Mouse (Mus musculus) urinary bladder, postnatal 25 days (tissue): ENCODE measurements around the gene Snd1.

Experiments
- DNase-seq: peaks from one replicate; pipeline ENCODE4 v3.0.0; 2022; ENCODE audit warnings: low spot score

Snd1 gene

DNA sequence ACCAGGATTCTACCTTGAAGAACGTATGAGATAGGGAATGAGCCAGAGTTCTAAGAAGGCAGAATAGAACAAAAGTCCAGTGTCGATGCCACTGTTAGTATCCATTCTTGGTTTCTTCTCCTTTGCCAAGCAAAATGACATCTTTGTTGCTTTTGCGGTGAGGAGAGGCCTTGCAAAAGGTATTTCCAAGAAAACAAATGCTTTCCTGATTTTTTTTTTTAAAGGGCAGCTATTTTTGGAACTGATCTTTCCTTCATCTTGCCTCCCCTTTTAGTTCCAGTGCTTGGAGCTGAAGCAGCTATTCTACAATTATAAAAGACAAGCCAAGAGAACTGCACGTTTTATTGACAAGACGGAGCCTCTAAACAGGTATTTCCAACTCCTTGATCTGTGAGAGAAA lies at the start of gene Snd1:
Snd1 (plus strand) TSS at position 301 of the 400 bp plus-strand sequence.
- DNase-seq = no peak

DNA sequence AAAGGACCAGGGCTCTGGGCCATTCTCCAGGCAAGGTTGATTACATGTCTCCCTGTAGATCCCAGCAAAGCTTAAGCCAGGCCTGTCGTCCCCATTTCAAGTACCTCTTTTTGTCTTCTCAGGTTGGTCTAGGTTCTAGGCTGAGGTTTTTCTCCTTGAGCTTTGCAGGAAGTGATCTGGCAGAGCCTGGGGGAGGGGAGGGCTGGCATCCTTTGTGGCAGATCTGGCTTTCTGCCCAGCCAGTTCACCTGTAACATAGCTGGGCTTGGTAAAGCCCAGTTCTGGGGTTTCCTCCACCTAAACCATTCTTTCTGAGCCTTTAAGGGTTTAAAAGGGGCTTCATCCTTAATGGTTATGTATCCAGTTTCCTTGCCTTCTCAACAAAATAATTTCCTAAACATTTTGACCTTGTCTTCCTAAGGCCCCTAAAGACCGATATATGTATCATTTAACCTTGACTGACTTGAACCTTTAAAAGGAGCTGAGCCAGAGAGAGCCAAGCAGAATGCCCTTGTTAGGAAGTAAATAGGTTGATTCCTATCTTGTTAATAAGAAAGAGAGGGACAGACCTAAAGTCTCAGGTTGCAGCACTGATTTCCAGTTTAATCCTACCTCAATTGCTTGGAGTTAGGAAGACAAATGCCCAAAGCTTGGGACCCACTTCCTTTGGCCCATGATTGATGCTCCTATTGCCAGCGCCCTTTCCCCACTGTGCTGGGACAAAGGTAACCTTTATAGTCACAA lies 47.7 kb upstream of the Snd1 start, which contains the start of gene Fscn3:
Fscn3 (plus strand) TSS at position 694 of the 744 bp plus-strand sequence.
- DNase-seq = no peak

DNA sequence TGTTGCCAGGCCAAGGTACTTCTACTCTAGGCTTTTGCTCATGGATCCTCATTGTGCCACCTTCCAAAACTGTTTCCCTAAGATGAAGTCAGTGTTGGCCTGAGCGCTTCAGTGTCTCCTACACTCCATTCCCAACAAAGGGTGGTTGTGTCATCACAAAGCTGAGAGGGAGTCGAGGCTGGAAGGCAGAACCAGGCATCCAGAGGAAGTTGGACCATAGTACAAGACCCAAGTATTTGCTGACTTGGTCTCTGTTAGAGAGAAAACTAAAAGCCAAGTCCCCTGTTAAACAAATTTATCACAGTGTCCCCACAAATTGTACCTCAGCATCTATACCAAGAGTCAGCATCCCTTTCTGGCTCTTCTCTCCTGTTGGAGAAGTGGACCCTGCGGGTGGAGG lies 46.6 kb upstream of the Snd1 start, which contains the start of gene Gcc1:
Gcc1 (minus strand) TSS at position 101 of the 400 bp plus-strand sequence.
- DNase-seq = no peak

DNA sequence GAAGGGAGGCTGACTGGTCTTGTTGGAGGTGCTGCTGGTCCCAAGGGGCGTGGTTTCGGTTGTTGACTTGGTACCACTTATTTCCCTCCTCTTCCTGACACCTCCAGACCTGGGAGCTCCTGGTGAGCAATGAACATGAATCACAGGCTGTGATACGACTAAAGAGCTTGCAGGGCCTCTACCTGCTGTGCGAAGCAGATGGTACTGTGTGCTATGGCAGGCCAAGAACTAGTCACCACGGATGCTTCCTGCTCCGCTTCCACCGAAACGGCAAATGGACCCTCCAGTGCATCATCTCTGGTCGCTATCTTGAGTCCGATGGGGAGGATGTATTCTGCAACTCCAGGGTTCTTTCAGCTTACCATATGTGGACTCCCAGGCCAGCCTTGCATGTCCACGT lies 45.1 kb upstream of the Snd1 start:
- no peak for DNase-seq

DNA sequence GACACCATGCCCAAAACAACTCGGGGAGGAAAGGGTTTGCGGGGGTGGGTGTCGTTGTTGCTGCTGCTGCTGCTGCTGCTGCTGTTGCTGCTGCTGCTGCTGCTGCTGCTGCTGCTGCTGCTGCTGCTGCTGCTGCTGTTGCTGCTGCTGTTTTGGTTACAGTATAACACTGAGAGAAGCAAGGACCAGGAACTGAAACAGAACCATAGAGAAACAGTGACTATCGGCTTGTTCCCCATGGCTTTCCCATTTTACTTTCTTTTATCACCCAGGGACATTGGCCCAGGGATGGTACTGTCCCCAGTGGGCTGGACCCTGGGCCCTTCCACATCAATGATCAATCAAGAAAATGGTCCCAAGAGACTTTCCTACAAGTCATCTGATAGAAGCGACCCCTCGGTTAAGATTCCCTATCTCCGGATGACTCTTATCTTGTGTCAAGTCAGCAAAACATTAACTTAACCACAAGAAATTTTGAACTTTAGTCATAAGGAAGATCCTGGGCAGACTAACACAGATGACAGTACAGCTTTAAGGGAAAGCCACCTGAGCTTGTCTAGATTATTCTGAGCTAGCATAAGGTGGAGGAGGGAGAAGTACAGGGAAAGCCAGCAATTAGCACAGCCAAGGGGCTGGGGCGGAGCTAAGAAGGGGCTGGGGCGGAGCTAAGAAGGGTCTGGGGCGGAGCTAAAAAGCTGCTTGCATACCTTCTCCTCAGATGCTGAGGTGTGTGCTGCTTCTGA lies 44.0 kb upstream of the Snd1 start:
- DNase-seq = no peak

DNA sequence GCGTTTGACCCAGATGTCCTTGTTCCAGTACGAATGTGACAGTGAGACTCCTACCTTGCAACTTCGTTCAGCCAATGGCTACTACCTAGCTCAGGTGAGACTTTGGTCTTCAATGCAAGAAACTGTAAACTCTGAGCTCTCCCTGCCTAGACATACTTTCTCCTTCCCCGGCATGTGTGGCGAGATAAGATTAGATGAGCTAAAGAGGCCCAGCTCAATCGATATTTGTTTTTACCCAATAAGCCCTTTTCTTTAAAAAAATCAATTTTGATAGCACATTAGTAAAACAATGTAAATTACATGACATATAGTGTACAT lies 43.4 kb upstream of the Snd1 start:
- no peak for DNase-seq

DNA sequence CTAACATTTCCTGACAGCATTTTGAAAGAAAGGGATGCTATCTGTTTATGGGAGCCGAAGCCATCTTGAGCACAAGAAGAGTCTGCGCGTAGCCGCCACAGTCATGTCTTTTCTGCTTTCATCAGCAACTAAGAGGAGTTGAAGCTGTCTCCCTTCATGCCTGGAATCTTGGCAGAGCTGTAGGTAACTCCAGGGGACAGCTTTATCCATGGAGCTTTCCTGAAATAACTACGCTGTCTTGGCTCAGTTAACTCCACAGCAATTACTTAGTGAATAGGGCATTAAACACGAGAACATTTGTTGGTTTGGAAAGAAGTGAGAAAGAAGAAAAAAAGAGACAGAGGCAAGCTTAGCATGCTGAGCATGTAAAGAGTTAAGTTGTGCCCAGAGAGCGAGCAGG lies 27.0 kb upstream of the Snd1 start:
- DNase-seq = no peak

DNA sequence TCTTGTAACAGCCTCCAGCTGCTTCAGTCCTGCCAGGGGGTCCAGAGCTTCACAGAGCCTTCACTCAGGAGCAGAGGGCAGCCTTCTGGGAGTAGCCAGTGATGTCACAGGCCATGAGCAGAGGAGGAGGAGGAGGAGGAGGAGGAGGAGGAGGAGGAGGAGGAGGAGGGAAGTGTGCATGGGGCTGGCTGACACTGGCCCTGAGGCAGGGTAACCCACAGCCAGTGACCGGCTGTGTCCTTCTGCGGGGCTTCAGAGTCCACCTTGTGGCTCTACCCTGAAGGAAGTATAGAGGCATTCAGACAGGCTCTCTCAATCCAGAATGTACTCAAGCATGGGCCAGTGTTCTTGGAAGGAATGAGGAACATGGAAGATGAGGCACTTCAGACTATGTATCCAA lies 25.7 kb upstream of the Snd1 start, which contains the start of gene Pax4:
Pax4 (minus strand) TSS at position 101 of the 400 bp plus-strand sequence.
- no peak for DNase-seq

DNA sequence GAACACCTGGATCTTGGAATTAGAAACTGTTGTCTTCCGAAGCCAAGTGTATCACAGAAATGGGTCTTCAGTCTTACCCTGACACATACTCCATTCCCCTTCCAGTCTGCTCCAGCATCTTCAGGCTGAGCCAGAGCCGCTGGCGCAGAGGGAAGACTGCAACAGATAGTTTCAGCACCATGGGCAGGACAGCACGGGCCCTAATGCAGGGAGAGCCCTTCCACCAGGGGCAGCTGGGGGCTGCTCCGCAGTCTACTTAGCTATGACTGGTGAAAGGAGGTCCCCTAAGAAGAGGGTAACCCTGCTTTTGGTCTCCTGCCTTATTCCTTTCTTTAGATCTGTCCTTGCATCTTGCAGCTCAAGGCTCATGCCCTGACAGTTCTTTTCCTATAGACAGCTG lies 24.5 kb upstream of the Snd1 start:
- no peak for DNase-seq

DNA sequence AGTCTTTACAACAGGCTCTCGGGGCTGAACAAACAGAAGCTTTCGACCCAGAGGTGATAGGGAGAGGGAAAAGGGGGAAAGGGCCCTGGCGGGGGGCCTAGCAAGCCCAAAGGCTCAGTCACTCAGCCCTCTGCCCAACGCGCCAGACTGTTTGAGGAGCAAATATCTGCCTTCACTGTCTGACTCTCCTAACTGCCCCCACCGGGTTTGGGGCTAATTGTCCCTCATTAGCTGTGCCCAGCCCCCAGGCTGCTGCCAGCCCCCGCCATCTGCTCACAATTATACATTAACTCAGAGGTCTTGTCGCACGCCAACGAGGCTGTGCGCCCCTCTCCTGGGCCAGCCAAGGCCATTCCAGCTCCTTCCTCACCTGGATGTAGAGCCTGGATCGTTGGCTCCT lies 24.0 kb upstream of the Snd1 start:
- DNase-seq = no peak

DNA sequence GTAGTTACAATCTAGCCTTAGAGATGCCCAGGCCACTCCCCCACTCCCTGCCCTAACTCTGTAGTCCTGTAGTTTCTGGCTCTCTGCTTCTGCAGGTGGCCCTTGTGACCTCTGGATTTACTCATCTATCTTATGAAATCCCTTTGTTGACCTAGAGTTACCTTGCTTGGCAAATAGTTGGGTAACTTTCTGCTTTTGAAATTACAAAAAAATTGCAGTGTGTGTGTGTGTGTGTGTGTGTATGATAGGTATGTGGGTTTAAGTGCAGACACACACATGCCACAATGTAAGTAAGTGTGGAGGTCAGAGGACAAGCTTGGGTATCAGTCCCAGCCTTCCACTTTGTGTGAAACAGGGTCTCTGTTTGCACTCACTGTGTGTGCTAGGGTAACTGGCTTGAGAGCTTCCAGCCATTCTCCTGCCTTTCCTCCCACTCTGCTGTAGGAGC lies 15.7 kb upstream of the Snd1 start:
- no peak for DNase-seq

DNA sequence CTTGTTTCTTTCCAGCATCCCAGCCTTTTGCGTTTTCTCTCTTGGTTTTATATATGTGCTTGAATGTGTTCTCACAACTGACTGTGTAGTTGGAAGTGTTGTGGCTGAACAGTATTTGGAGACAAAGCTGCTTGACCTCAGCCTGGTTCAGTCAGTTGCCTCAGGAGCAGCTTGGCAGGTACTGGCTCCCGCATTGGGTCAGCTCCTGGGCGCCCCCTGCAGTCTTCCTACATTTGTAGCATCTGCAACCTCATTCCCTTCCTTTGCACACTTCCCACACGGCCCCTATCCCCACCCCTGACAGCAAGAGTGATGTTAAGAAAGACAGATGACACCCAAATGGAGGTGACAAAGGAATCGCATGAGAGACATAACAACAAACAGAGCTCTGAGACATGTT lies 14.4 kb upstream of the Snd1 start:
- peak; percentile 61 for DNase-seq

DNA sequence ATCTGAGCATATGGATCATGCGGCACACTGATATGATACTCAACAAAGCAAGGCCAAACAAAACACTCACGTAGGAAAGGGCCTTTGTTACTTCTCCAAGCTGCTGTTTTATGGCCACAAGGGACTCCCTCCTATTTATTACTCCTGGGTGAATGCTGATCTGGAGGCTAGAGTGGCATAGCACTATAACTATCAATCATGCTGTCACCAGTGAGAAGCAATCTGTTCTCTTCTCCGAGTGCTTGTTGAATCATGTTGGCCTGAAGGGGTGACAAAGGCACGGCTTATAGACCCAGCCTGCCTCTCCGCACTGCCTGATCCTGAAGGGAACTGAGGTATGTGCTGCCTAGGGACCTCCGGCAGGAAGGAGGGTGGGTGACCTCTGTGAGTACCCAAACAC lies 10.3 kb upstream of the Snd1 start:
- DNase-seq = no peak

DNA sequence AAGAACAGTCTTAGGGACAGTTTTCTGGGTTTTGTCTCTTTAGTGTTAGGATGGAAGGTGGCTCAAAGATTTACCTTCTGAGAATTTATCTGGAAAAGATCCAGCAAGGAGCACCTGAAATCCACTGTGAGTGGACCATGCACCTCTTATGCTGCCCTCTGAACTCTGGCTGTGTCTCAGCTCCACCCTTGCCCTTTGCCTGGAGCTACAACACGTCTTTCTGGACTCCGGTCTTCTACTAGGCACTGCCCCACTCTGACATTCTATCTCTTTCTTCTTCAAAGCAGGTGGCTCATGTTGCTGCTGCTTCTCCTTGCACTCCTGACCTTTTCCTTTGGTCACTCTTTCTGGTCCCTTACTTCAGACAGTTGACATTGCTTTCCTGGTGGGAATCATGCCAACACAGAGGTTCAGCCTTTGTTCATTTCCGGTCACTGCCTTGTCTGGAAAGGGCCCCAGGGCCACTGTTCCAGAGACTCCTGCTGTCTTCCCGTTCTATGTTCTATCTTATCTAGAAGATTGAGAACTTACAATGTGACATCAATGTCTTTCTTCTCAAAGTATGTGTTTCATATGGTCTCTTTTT lies 4.8 kb upstream of the Snd1 start:
- DNase-seq = no peak

DNA sequence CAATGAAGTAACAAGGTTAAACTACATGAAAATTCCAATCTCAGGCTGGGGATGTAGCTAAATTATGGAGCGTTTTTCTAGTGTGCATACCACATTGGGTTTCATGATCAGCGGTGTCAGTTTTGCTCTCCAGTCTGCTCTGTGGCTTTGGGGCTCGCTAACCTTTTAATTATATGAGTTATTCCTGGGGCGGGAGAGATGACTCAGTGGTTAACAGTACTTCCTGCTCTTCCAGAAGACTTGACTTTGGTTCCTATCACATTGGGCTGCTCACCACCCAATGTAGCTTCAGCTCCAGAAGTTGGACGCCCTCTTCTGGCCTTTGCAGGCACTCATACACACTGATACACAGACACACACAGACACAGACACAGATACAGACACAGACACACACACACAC lies 4.3 kb upstream of the Snd1 start:
- DNase-seq = no peak

DNA sequence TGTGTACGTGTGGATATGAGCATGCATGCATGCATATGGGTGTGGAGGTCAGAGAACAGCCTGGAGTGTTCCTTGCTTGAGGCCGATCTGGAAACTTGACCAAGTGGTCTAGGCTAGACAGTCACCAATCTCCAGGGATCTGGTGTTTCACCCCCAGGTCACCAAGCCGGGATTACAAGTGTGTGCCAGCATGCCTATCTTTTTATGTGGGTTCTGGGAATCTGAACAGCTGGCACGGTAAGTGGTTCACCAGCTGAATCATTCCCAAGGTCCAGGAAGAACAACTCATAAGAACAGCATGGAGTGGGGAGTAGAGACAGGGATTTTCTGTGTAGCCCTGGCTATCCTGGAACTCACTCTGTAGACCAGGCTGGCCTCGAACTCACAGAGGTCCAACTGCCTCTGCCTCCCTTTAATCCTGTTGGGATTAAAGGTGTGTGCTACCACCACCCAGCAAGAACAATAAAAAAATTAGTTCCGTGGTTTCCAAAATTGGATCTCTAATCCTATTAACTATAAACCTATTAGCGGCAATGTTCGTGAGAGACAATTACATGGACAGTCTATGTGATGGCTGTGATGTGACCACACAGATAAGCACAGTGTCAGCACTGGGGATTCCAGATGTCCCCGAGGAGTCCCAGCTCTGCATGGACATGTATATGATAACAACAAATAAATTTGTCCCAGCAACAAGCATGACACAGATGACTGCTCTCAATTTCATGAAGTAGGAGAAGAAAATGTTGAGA lies 3.5 kb upstream of the Snd1 start:
- DNase-seq = no peak

DNA sequence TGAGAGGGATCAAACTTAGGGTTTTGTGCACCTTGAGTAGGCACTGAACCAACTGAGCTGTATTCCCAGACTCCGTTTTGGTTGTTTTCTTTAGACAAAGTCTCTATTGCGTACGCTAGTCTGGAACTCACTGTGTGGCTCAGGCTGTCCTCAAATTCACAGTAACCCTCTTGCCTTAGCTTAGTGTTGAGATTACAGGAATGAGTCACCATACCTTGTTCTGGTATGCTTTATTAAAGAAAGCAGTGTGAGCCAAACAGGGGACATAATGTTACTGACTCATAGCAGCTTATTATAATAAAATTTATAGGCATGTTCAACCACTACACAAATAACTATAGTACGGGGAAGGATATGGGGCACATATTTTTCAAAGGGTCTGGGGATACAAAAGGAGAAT lies 728 bp upstream of the Snd1 start:
- DNase-seq = no peak

DNA sequence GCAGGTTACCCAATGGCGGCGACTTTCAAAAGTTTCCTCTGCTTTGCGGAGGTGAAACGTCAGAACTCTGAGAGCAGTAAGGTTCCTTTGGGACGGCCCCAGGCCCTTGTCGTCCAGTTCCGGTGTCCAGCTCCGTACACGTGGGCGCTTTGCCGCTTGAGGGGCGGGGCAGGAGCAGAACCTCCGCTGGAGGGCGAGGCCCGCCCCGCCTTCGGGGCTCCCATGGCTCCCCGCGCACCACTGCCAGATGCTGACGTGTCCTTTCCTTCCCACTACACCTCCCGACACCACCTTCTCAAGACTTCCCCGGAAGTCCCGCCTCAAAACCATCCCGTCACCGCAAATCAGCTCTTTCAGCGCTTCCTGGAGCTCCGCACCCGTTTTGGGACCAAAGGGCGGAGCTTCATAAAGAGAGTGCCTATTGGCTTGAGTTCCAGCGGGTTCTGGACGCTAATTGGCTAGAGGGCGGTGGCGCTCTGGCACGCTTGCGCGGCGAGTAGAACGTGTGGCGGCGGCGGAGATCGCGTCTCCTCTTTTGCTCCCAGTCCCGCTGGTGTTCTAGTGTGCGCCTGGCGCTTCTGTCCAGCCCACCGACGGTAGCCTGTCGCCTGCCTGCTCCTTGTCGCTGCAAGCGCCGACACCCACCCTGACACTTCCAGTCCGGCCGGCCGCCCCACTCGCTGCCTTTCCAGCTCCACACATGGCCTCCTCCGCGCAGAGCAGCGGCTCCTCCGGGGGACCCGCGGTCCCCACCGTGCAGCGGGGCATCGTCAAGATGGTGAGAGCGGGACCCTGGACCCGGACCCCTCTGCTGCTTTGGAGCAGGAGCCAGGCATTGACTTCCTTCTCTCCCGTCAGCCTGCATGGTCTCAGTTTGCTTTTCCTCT lies 5.2 kb downstream of the Snd1 start:
- peak; percentile 94 for DNase-seq

DNA sequence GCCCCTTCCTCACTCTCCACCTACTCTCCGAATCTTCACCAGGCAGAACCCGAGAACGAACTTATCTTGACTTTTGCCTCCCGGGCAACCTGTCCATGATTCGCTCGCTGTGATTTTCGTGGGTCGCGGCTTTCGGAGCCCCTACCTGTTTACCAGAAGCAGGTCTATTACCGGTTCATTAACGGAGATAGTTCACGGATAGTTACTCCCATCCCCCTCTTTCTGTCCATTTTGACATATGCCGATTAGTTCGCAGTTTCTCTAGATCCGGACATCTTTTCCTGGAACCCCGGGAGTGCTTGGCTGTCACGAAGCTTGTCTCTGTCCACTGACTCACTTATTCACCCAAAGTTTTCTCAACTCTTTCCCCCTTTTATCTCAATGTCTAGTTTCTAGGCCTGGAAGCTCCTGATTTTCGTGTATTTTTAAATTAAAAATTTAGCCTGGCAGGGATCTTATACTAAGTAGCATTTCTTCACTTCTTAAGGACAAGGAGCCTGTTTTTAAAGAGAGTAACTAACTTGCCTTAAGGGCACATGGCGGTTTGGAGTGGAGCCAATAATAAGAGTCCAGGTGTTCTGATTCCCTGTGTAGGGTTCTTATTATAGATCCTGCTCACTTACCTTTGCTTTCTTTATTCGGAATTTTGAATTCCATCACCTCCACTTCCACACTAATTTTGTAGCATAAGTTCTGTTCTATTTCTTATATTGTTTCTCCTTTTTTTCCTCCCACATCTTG lies 6.0 kb downstream of the Snd1 start:
- DNase-seq = no peak

DNA sequence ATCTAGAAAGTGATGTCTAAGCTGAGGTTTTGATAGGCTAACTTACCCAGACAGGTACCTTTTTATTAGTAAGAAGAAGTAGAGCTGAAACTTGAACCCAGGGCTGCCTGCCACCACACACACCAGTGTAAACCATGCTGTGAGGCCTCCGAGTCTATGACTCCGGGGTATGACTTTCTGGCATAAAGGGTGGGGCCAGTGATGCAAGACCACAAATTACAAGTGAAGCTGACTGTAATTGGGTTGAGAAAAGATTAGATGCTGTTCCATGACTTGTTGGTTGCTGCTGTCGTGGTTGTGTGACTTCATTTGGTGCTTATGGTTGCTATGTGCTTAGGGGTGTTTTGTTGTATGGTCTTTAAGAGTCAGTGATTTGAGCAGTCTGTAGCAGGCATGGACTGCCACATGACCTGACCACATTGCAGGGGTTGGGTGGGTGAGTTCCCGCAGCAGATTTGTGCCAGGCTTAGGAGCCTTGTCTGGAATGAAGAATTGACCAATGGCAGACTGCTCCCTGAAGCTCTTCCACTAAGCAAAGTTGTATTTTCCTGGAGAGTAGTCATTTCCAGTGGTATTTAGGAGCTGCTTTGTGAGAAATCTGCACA lies 7.9 kb downstream of the Snd1 start:
- DNase-seq = no peak
